Mouse (Mus musculus): ENCODE measurements around the gene Nkx2-1.

DNA sequence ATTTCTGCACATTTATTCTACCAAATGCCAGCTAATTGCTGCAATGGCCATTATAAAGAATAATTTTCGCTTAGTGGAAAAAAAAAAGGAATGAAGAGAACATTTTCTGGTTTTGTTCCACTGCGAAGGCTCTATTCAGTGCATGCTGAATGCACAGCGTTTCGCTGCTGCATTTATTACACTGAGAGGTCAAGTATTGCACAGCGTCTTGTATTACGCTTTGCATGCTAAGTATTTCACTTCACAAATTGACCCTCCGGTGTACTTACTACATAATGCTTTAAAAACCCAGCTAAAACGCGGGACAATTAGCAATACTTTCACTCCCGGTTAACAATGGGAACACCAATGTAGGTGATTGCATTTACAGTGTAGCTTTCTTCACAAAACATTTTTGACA lies 54.1 kb downstream of the Nkx2-1 start:
- TF ChIP-seq CTCF (IDR thresholded peaks at IDR 0.05; ENCODE audit: low read depth) (no peak), EP300 (IDR thresholded peaks at IDR 0.05; ENCODE audit: low read depth) (no peak)
